Mouse (Mus musculus) small intestine, adult 2 months (tissue): Measurements from ENCODE around the gene Hivep1. TPM values are rescaled to one million over a fixed set of nuclear protein-coding genes. Genes with fewer than 3 reads are reported as not detected.

Source experiments
- H3K27ac ChIP-seq: fragments of 200-500 bp; 2 replicates; pipeline ENCODE4 v1.5.1; 2012; ENCODE audit warnings: low read depth, low read length, control low read depth, inconsistent platforms; ENCODE audit not compliant: insufficient read depth
- H3K27me3 ChIP-seq: fragments of 200-500 bp; 2 replicates; pipeline ENCODE4 v1.6.1; 2012; ENCODE audit warnings: mild to moderate bottlenecking, moderate library complexity, low read length, inconsistent platforms; ENCODE audit not compliant: control insufficient read depth, insufficient read depth
- H3K36me3 ChIP-seq: fragments of 200-500 bp; 2 replicates; pipeline ENCODE4 v1.6.1; 2012; ENCODE audit warnings: mild to moderate bottlenecking, low read length, control low read depth, inconsistent platforms; ENCODE audit not compliant: control insufficient read depth, insufficient read depth
- H3K4me1 ChIP-seq: fragments of 200-500 bp; 2 replicates; pipeline ENCODE4 v1.6.1; 2012; ENCODE audit warnings: low read length, inconsistent platforms, mixed read lengths; ENCODE audit not compliant: control insufficient read depth, insufficient read depth, insufficient read length
- H3K4me3 ChIP-seq: fragments of 200-500 bp; 2 replicates; pipeline ENCODE4 v1.5.1; 2012; ENCODE audit warnings: low read depth, mild to moderate bottlenecking, control low read depth, inconsistent platforms, low read length, moderate library complexity
- CTCF ChIP-seq: fragments of 200-500 bp; IDR thresholded peaks from 2 replicates; pipeline ENCODE4 v1.5.1; 2012; ENCODE audit warnings: low read depth, mild to moderate bottlenecking, control low read depth, inconsistent platforms, low read length, moderate library complexity, mixed read lengths; ENCODE audit not compliant: insufficient replicate concordance, insufficient read length; ENCODE audit errors: extremely low read depth
- POLR2A ChIP-seq: fragments of 200-500 bp; IDR thresholded peaks from 2 replicates; pipeline ENCODE4 v1.6.1; 2012; ENCODE audit warnings: low read depth, mild to moderate bottlenecking, control low read depth, inconsistent platforms, low read length, moderate library complexity
- WGBS: fragments of 180-500 bp; shearing (Covaris S2); methylation state at CpG from one replicate; pipeline ENCODE4 v1.1.7; 2018; 5-methylcytosine and 5-hydroxymethylcytosine counted together
- polyA plus RNA-seq: library from polyadenylated mRNA; depleted of rRNA; stranded (reverse); fragments of >200 nt; gene quantifications from 2 replicates; pipeline ENCODE4 v1.2.3, GENCODE M21; 2012; rRNA removed

Gene Hivep1
- polyA plus RNA-seq = 14.5 and 27.9 TPM in 2 replicates

- peak within 1 kb of the TSS; percentile 95 for H3K27ac ChIP-seq
- peaks cover 6% of the 10 kb centered on the region; the same call in 1 of the 2 replicates for H3K4me1 ChIP-seq
- H3K27me3 ChIP-seq = no peaks in the 10 kb centered on the region
- peaks cover 11% of the 10 kb centered on the region for H3K36me3 ChIP-seq
- no peak for TF ChIP-seq CTCF
- peak; percentile 37; the same call in 1 of the 2 replicates for TF ChIP-seq POLR2A
- H3K4me3 ChIP-seq = peak within 1 kb of the TSS; percentile 95
- WGBS = under 1% methylated on average over 95 of the region's 100 CpGs
These were observed at the start of gene Hivep1 for GRCm38 (mm10) chr13:42051961-42052695. TSS of gene Hivep1 (plus strand) at chr13:42052021.

GRCm38 (mm10) chr13:42015484-42016045 is 36.3 kb upstream of the Hivep1 start:
- H3K4me3 ChIP-seq = no peak overlapping the region
- WGBS = 64% methylated on average over 10 of the region's 10 CpGs
- H3K27ac ChIP-seq = no peak overlapping the region
- H3K27me3 ChIP-seq = no peaks in the 10 kb centered on the region
- H3K4me1 ChIP-seq = no peaks in the 10 kb centered on the region
- TF ChIP-seq POLR2A (no peak), CTCF (no peak)
- H3K36me3 ChIP-seq = no peaks in the 10 kb centered on the region

- no peaks in the 10 kb centered on the region for H3K27me3 ChIP-seq
- WGBS = 85% methylated on average over 5 of the region's 5 CpGs
- no peak for TF ChIP-seq POLR2A
- H3K4me1 ChIP-seq = no peaks in the 10 kb centered on the region
- H3K4me3 ChIP-seq = no peak overlapping the region
- H3K27ac ChIP-seq = no peak overlapping the region
- H3K36me3 ChIP-seq = no peaks in the 10 kb centered on the region
These were observed 35.6 kb upstream of the Hivep1 start for GRCm38 (mm10) chr13:42016218-42016617.

- Histone ChIP-seq H3K36me3 (no peaks in the 10 kb centered on the region), H3K4me3 (no peak overlapping the region), H3K4me1 (no peaks in the 10 kb centered on the region), H3K27me3 (no peaks in the 10 kb centered on the region), H3K27ac (no peak overlapping the region)
- no peak for TF ChIP-seq POLR2A
- TF ChIP-seq CTCF = no peak
- 78% methylated on average over 2 of the region's 2 CpGs for WGBS
These were observed 33.5 kb upstream of the Hivep1 start for GRCm38 (mm10) chr13:42018356-42018755.

- Histone ChIP-seq H3K27ac (no peak overlapping the region), H3K4me1 (no peaks in the 10 kb centered on the region), H3K27me3 (no peaks in the 10 kb centered on the region), H3K36me3 (no peaks in the 10 kb centered on the region), H3K4me3 (no peak overlapping the region)
- no peak for TF ChIP-seq CTCF
- TF ChIP-seq POLR2A = no peak
- 20% methylated on average over 2 of the region's 2 CpGs for WGBS
These were observed 10.6 kb upstream of the Hivep1 start for GRCm38 (mm10) chr13:42041203-42041602.

- no peaks in the 10 kb centered on the region for H3K4me1 ChIP-seq
- H3K27me3 ChIP-seq = no peaks in the 10 kb centered on the region
- no peak overlapping the region for H3K4me3 ChIP-seq
- H3K27ac ChIP-seq = no peak overlapping the region
- no peaks in the 10 kb centered on the region for H3K36me3 ChIP-seq
- 79% methylated on average over 7 of the region's 7 CpGs for WGBS
- TF ChIP-seq CTCF (no peak), POLR2A (no peak)
These were observed 8.4 kb upstream of the Hivep1 start for GRCm38 (mm10) chr13:42043431-42043830.

- peak overlapping the region; percentile 76 for H3K4me3 ChIP-seq
- H3K4me1 ChIP-seq = peaks cover 2% of the 10 kb centered on the region; the same call in 1 of the 2 replicates
- H3K27ac ChIP-seq = peak overlapping the region; percentile 66
- TF ChIP-seq POLR2A = no peak; the same call in 1 of the 2 replicates
- no peak for TF ChIP-seq CTCF
- no peaks in the 10 kb centered on the region for H3K27me3 ChIP-seq
- under 1% methylated on average over 48 of the region's 48 CpGs for WGBS
- no peaks in the 10 kb centered on the region for H3K36me3 ChIP-seq
These were observed 2.6 kb upstream of the Hivep1 start for GRCm38 (mm10) chr13:42048991-42049773.
